8 mouse cellular contexts compared by ENCODE assay signal in genomic region chr9:40730701-40731590, GRCm38 (mm10). TPM values are rescaled to one million over a fixed set of nuclear protein-coding genes. Genes with fewer than 3 reads are reported as not detected.
DNase-seq lines count a peak whose midpoint lies in the region; ATAC-seq lines count a peak whose summit lies in the region.

No protein-coding gene starts in this region.

- H3K36me3 ChIP-seq in forebrain, embryonic 15.5 days, result no peaks in the 10 kb centered on the region

- peak overlapping the region; percentile 34 for H3K4me3 ChIP-seq in forebrain, embryonic 15.5 days

- H3K4me1 ChIP-seq in forebrain, embryonic 15.5 days, result peaks cover 23% of the 10 kb centered on the region

- H3K27ac ChIP-seq in forebrain, embryonic 15.5 days (replicated peaks), result peak overlapping the region; percentile 97

- WGBS in forebrain, embryonic 15.5 days, result under 1% methylated on average over 35 of the region's 35 CpGs

- H3K4me2 ChIP-seq in forebrain, embryonic 15.5 days (replicated peaks), result peak overlapping the region; percentile 57

- no peaks in the 10 kb centered on the region for H3K27me3 ChIP-seq in forebrain, embryonic 15.5 days

- H3K9ac ChIP-seq in forebrain, embryonic 15.5 days (replicated peaks), result peak overlapping the region; percentile 43

- H3K9me3 ChIP-seq in forebrain, embryonic 15.5 days, result no peaks in the 10 kb centered on the region

- DNase-seq in ZHBTc4 (ENCODE audit: low read depth, low spot score), result peak; percentile 80
- peak; percentile 83 for DNase-seq in cerebellum, adult 11-12 months
- peak; percentile 82 for DNase-seq in heart, postnatal 4 days
- peak; percentile 12 to 17 for DNase-seq in layer of hippocampus, postnatal 36 days
- peak; percentile 56 for DNase-seq in lung, postnatal 36 days
- peak; percentile 72 for DNase-seq in retina, postnatal 1 day

- peak; percentile 62 for ATAC-seq in forebrain, embryonic 15.5 days (replicated peaks)
- no peak for ATAC-seq in erythroid progenitor cell, adult 5-6 weeks (replicated peaks; ENCODE audit: low FRiP score, poor library complexity, severe bottlenecking)

RNA-seq across cellular contexts. Expression of gene Clmp, which starts 45.2 kb away (rescaled TPM):
- polyA plus RNA-seq in forebrain, embryonic 15.5 days (2015; fragmentation: Nextera tagmentation; extraction: Ambion mirVana), result 53.9 and 56.3 TPM in 2 replicates
- total RNA-seq in heart, postnatal 4 days (2021), result 10 to 100 TPM in 1 of 2 experiments, 1 to 10 TPM in 1; 9.5 to 10.6 TPM
- total RNA-seq in layer of hippocampus, postnatal 36 days (2021), result 10 to 100 TPM; 24.6 to 33.8 TPM
- total RNA-seq in erythroid progenitor cell, adult 5-6 weeks (2015; ENCODE audit: low replicate concordance), result not detected in 2 replicates
- total RNA-seq in erythroid progenitor cell, adult 5-6 weeks (2017; ENCODE audit: low replicate concordance), result 1.3 TPM in 1 of 2 replicates, not detected in the other

Comparison
In these comparisons a context has a peak if more than half of its experiments do, and no peak if none do; other contexts are left out.
1. DNase-seq: peak in every context shown above with its lines; median percentile 83 in cerebellum, adult 11-12 months; 82 in heart, postnatal 4 days; 80 in ZHBTc4; 72 in retina, postnatal 1 day; 56 in lung, postnatal 36 days; 14 in layer of hippocampus, postnatal 36 days.
2. RNA of gene Clmp, which starts 45.2 kb away (total RNA-seq): 24.6 to 33.8 TPM in layer of hippocampus, postnatal 36 days and 9.5 to 10.6 TPM in heart, postnatal 4 days; 1.3 TPM in erythroid progenitor cell, adult 5-6 weeks; every median in the first group is over 4 times any median in the second.